Mouse (Mus musculus): Measurements from ENCODE around the gene Grk2.

DNA sequence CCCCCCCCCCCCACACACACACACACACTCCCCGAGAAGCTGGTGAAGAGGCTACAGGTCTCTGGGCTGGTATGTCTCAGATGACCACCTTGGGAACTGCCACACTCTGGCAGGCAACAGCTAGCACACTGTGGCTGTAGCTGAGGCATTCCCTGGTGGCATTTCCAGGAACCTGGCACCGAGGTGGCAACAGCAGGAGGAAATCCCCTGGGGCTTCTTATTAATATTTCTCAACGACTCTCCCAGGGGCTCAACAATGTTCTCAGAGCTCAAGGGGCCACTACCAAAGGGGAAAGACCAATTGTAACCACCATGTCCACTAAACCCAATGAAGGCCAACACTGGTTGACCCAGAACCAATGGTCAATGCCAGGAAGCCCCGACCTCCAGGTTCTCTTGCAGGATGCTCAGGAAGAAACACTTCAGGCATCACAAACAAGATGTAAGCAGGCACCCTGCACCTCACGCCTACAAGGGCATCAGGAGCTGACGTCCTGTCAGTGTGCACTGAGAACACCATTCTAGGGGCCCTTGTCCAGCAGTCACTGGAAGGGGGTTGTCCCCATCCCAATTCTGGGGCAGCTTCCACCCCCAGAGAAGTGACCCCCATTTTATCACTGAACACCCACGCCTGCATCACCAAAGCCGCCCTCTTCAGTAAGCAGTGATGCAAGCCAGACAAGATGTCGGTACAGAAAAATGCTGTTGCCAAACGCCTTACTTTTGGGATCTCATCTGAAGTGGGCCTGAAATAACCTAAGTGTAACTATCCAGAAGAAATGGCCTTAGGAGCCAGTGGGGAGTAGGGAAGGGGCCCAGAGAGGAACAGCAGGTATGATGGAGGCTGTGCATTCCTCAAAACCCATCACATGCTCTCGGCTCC lies 4.9 kb downstream of the Grk2 start:
- TF ChIP-seq CTCF (IDR thresholded peaks at IDR 0.05; ENCODE audit: extremely low read depth, insufficient read depth, low read length) (no peak), POLR2A (IDR thresholded peaks at IDR 0.05; ENCODE audit: extremely low read depth, insufficient read depth, low read length) (no peak)
